Mouse (Mus musculus) liver, adult 2 months (tissue): ENCODE measurements around the gene 4930432K21Rik. TPM values are rescaled to one million over a fixed set of nuclear protein-coding genes. Genes with fewer than 3 reads are reported as not detected.

ENCODE experiments used
- DNase-seq: peaks from one replicate; pipeline ENCODE4 v3.0.0-alpha.2; 2011; ENCODE audit warnings: low read depth, low spot score; ENCODE audit errors: extremely low read depth
- H3K27ac ChIP-seq: fragments of 200-500 bp; replicated peaks from 2 replicates; pipeline ENCODE4 v1.5.1; 2012; ENCODE audit warnings: low read depth, mild to moderate bottlenecking, control low read depth, inconsistent platforms, low read length; ENCODE audit not compliant: insufficient read depth
- H3K27me3 ChIP-seq: fragments of 200-500 bp; 2 replicates; pipeline ENCODE4 v1.6.1; 2012; ENCODE audit warnings: mild to moderate bottlenecking, moderate library complexity, low read length, inconsistent platforms; ENCODE audit not compliant: control insufficient read depth, insufficient read depth
- H3K36me3 ChIP-seq: fragments of 200-500 bp; 2 replicates; pipeline ENCODE4 v1.6.1; 2012; ENCODE audit warnings: low read length, inconsistent platforms; ENCODE audit not compliant: control insufficient read depth, insufficient read depth
- H3K4me1 ChIP-seq: fragments of 200-500 bp; 2 replicates; pipeline ENCODE4 v1.6.1; 2011; ENCODE audit warnings: low read length; ENCODE audit not compliant: control insufficient read depth, insufficient read depth
- H3K4me3 ChIP-seq: fragments of 200-500 bp; 2 replicates; pipeline ENCODE4 v1.5.1; 2011; ENCODE audit warnings: low read depth, mild to moderate bottlenecking, control low read depth, low read length, moderate library complexity; ENCODE audit not compliant: insufficient read depth
- H3K79me2 ChIP-seq: fragments of 200-500 bp; 2 replicates; pipeline ENCODE4 v1.6.1; 2012; ENCODE audit warnings: inconsistent platforms, mild to moderate bottlenecking, low read length, moderate library complexity; ENCODE audit not compliant: control insufficient read depth, insufficient read depth
- H3K9ac ChIP-seq: fragments of 200-500 bp; 2 replicates; pipeline ENCODE4 v1.6.1; 2012; ENCODE audit warnings: low read depth, mild to moderate bottlenecking, control low read depth, inconsistent platforms, low read length
- CTCF ChIP-seq: fragments of 200-500 bp; IDR thresholded peaks from 2 replicates; pipeline ENCODE4 v1.5.1; 2011; ENCODE audit warnings: low read depth, low read length, control low read depth
- POLR2A ChIP-seq: fragments of 200-500 bp; IDR thresholded peaks from 2 replicates; pipeline ENCODE4 v1.6.1; 2011; ENCODE audit warnings: low read length, control low read depth; ENCODE audit not compliant: insufficient read depth; ENCODE audit errors: extremely low read depth
- WGBS: fragments of 180-500 bp; shearing (Covaris S2); methylation state at CpG from one replicate; pipeline ENCODE4 v1.1.7; 2018; 5-methylcytosine and 5-hydroxymethylcytosine counted together
- polyA plus RNA-seq: library from polyadenylated mRNA; depleted of rRNA; stranded (reverse); fragments of >200 nt; gene quantifications from 2 replicates; pipeline ENCODE4 v1.2.3, GENCODE M21; 2012
- total RNA-seq: library from RNA; depleted of rRNA; stranded (reverse); fragments of >200 nt; gene quantifications from 2 replicates; pipeline ENCODE4 v1.2.3, GENCODE M21; 2014

Gene 4930432K21Rik
- total and polyA plus RNA-seq, 2 experiments: 0.07 TPM; not detected in 1

GRCm38 (mm10) chr8:84190191-84190867 lies 42.5 kb downstream of the 4930432K21Rik start:
- H3K79me2 ChIP-seq: no peaks in the 10 kb centered on the region
- H3K4me1 ChIP-seq: no peaks in the 10 kb centered on the region
- H3K9ac ChIP-seq: no peak overlapping the region
- H3K36me3 ChIP-seq: no peaks in the 10 kb centered on the region
- H3K27ac ChIP-seq: no peak overlapping the region
- H3K4me3 ChIP-seq: no peak overlapping the region
- DNase-seq: no peak
- H3K27me3 ChIP-seq: no peaks in the 10 kb centered on the region
- WGBS: 94% methylated on average over 7 of the region's 7 CpGs
- TF ChIP-seq POLR2A (no peak), CTCF (no peak)

GRCm38 (mm10) chr8:84192023-84192422 lies 44.2 kb downstream of the 4930432K21Rik start:
- H3K9ac ChIP-seq: peak overlapping the region; percentile 48
- no peaks in the 10 kb centered on the region for H3K79me2 ChIP-seq
- H3K4me1 ChIP-seq: no peaks in the 10 kb centered on the region
- peak overlapping the region; percentile 55 for H3K4me3 ChIP-seq
- H3K36me3 ChIP-seq: no peaks in the 10 kb centered on the region
- DNase-seq: no peak
- peak overlapping the region; percentile 72 for H3K27ac ChIP-seq
- no peak for TF ChIP-seq POLR2A
- TF ChIP-seq CTCF: no peak
- 54% methylated on average over 13 of the region's 13 CpGs for WGBS
- no peaks in the 10 kb centered on the region for H3K27me3 ChIP-seq

- DNase-seq: no peak
- WGBS: 8% methylated on average over 33 of the region's 33 CpGs
- H3K79me2 ChIP-seq: no peaks in the 10 kb centered on the region
These were observed 44.7 kb downstream of the 4930432K21Rik start for GRCm38 (mm10) chr8:84192555-84192954.

GRCm38 (mm10) chr8:84193161-84193560 lies 45.3 kb downstream of the 4930432K21Rik start:
- no peak for DNase-seq
- Histone ChIP-seq H3K27ac (no peak overlapping the region), H3K27me3 (no peaks in the 10 kb centered on the region), H3K4me1 (no peaks in the 10 kb centered on the region), H3K36me3 (no peaks in the 10 kb centered on the region), H3K79me2 (no peaks in the 10 kb centered on the region), H3K4me3 (no peak overlapping the region), H3K9ac (no peak overlapping the region)
- TF ChIP-seq CTCF (no peak), POLR2A (no peak)
- 71% methylated on average over 4 of the region's 4 CpGs for WGBS

More at GRCm38 (mm10) chr8:84192555-84192954, 44.7 kb downstream of the 4930432K21Rik start:
- Histone ChIP-seq H3K27me3 (no peaks in the 10 kb centered on the region), H3K36me3 (no peaks in the 10 kb centered on the region), H3K27ac (peak overlapping the region; percentile 72), H3K9ac (peak overlapping the region; percentile 48; the same call in 1 of the 2 replicates), H3K4me1 (no peaks in the 10 kb centered on the region), H3K4me3 (peak overlapping the region; percentile 55)
- TF ChIP-seq CTCF (no peak), POLR2A (no peak)

GRCm38 (mm10) chr8:84193566-84193965 lies 45.7 kb downstream of the 4930432K21Rik start:
- no peak overlapping the region for H3K9ac ChIP-seq
- no peak for DNase-seq
- 84% methylated on average over 5 of the region's 5 CpGs for WGBS
- no peak overlapping the region for H3K27ac ChIP-seq
- H3K4me1 ChIP-seq: 0 out of 2 replicates have a peak, but pooled peaks cover under 1% of the 10 kb centered on the region
- no peak overlapping the region for H3K4me3 ChIP-seq
- no peaks in the 10 kb centered on the region for H3K36me3 ChIP-seq
- TF ChIP-seq CTCF: no peak
- no peak for TF ChIP-seq POLR2A
- H3K79me2 ChIP-seq: no peaks in the 10 kb centered on the region
- no peaks in the 10 kb centered on the region for H3K27me3 ChIP-seq

- Histone ChIP-seq H3K4me3 (no peak overlapping the region), H3K79me2 (no peaks in the 10 kb centered on the region), H3K27me3 (no peaks in the 10 kb centered on the region), H3K36me3 (no peaks in the 10 kb centered on the region), H3K4me1 (0 out of 2 replicates have a peak, but pooled peaks cover 2% of the 10 kb centered on the region), H3K9ac (no peak overlapping the region), H3K27ac (no peak overlapping the region)
- 89% methylated on average over 3 of the region's 3 CpGs for WGBS
- no peak for TF ChIP-seq POLR2A
- TF ChIP-seq CTCF: no peak
- no peak for DNase-seq
These were observed 46.5 kb downstream of the 4930432K21Rik start for GRCm38 (mm10) chr8:84194224-84194743.
